Mouse (Mus musculus): ENCODE measurements around the gene Upk3b.

- TF ChIP-seq CTCF (IDR thresholded peaks at IDR 0.05; ENCODE audit: extremely low read depth, insufficient read length, insufficient replicate concordance, low read depth, low read length) (peak; percentile 80), POLR2A (IDR thresholded peaks at IDR 0.05; ENCODE audit: low read depth, low read length) (0 out of 2 replicates have a peak, but pooled peaks have one; percentile 22)
Observed at GRCm38 (mm10) chr5:136061567-136061966, 23.3 kb downstream of the Upk3b start.
